Mouse (Mus musculus) CD4-positive helper T cell, adult 2 months (primary cell): Measurements from ENCODE around the gene Csmd2.

Source experiments
- DNase-seq: peaks from one replicate; pipeline ENCODE4 v3.0.0-alpha.2; 2012; ENCODE audit warnings: low read depth, missing footprints, low spot score

The Csmd2 gene

GRCm38 (mm10) chr4:127987784-127988455, at the start of gene Csmd2:
Gene Csmd2 (plus strand): TSS chr4:127987857.
- no peak for DNase-seq

- DNase-seq: no peak
Observed at GRCm38 (mm10) chr4:127947696-127948095, 40.0 kb upstream of the Csmd2 start.

- no peak for DNase-seq
Observed at GRCm38 (mm10) chr4:127953006-127953710, 34.5 kb upstream of the Csmd2 start.

GRCm38 (mm10) chr4:127969101-127969500, 18.6 kb upstream of the Csmd2 start:
- no peak for DNase-seq

- no peak for DNase-seq
Observed at GRCm38 (mm10) chr4:127970018-127970421, 17.6 kb upstream of the Csmd2 start.

- DNase-seq: no peak
Observed at GRCm38 (mm10) chr4:127970901-127971868, 16.5 kb upstream of the Csmd2 start, which contains the start of gene CK137956. Gene CK137956 (minus strand): TSS chr4:127970951.

- no peak for DNase-seq
Observed at GRCm38 (mm10) chr4:127972976-127973375, 14.7 kb upstream of the Csmd2 start.

- no peak for DNase-seq
Observed at GRCm38 (mm10) chr4:127981125-127981524, 6.5 kb upstream of the Csmd2 start.

GRCm38 (mm10) chr4:127984426-127984825, 3.2 kb upstream of the Csmd2 start:
- DNase-seq: no peak

GRCm38 (mm10) chr4:127985874-127986273, 1.8 kb upstream of the Csmd2 start:
- DNase-seq: no peak

- no peak for DNase-seq
Observed at GRCm38 (mm10) chr4:127986491-127987075, 1.1 kb upstream of the Csmd2 start.

GRCm38 (mm10) chr4:127987270-127987669, 387 bp upstream of the Csmd2 start:
- no peak for DNase-seq

- no peak for DNase-seq
Observed at GRCm38 (mm10) chr4:127988526-127989180, 996 bp downstream of the Csmd2 start.

GRCm38 (mm10) chr4:127989347-127989995, 1.8 kb downstream of the Csmd2 start:
- no peak for DNase-seq

- no peak for DNase-seq
Observed at GRCm38 (mm10) chr4:127999281-127999680, 11.6 kb downstream of the Csmd2 start.

- no peak for DNase-seq
Observed at GRCm38 (mm10) chr4:128002638-128003101, 15.0 kb downstream of the Csmd2 start.

- DNase-seq: no peak
Observed at GRCm38 (mm10) chr4:128004797-128005452, 17.3 kb downstream of the Csmd2 start.

- no peak for DNase-seq
Observed at GRCm38 (mm10) chr4:128019465-128019864, 31.8 kb downstream of the Csmd2 start.

GRCm38 (mm10) chr4:128028294-128028693, 40.6 kb downstream of the Csmd2 start:
- no peak for DNase-seq

- DNase-seq: no peak
Observed at GRCm38 (mm10) chr4:128041901-128042300, 54.2 kb downstream of the Csmd2 start.
